14 mouse cellular contexts compared by ENCODE assay signal in genomic region chr16:21382152-21382911, GRCm38 (mm10). TPM values are rescaled to one million over a fixed set of nuclear protein-coding genes. Genes with fewer than 3 reads are reported as not detected.
DNase-seq lines count a peak whose midpoint lies in the region; ATAC-seq and TF ChIP-seq lines count a peak whose summit lies in the region.
"Had no signal": no experiment of that assay in that cellular context is flagged by ENCODE, and none has a peak within 500 bp of the region (broad histone marks: within the 10 kb centered on the region; RNA-seq: fewer than 3 reads in every experiment).

No protein-coding gene starts in this region.

- no peak overlapping the region for H3K9ac ChIP-seq in MEL (ENCODE audit: control insufficient read depth, low read depth, low read length, poor library complexity, severe bottlenecking)
- H3K9ac ChIP-seq in intestine, embryonic 16.5 days (ENCODE audit: low read depth, low read length) = no peak overlapping the region
- H3K9ac ChIP-seq: heart, embryonic 15.5 days; kidney, embryonic 15.5 days had no signal

- no peak overlapping the region for H3K27ac ChIP-seq in MEL (ENCODE audit: control insufficient read depth, low read depth, low read length)
- H3K27ac ChIP-seq in intestine, embryonic 16.5 days (ENCODE audit: low read length) = no peak overlapping the region
- H3K27ac ChIP-seq: heart, embryonic 15.5 days; kidney, embryonic 15.5 days had no signal

- peak; percentile 32 for ATAC-seq in intestine, embryonic 16.5 days
- ATAC-seq: midbrain, embryonic 16.5 days had no signal

- intact Hi-C loops in gastrocnemius, postnatal 36 days (cut with DNase I) = no loop called here

- H3K79me2 ChIP-seq in MEL (ENCODE audit: control insufficient read depth, insufficient read depth, low read length, poor library complexity) = no peaks in the 10 kb centered on the region

- TF ChIP-seq POLR2A in lung, adult 2 months (IDR thresholded peaks at IDR 0.05; ENCODE audit: borderline replicate concordance, extremely low read depth, low read depth, low read length) = no peak
- no peak for TF ChIP-seq POLR2A in MEL (IDR thresholded peaks at IDR 0.05; ENCODE audit: control insufficient read depth in 1 of 2, insufficient read depth in 1 of 2, low read depth in 1 of 2, low read length in 2 of 2, poor library complexity in 1 of 2)

- H3K9me3 ChIP-seq in MEL (replicated peaks; ENCODE audit: insufficient read depth, low read length) = no peaks in the 10 kb centered on the region
- H3K9me3 ChIP-seq in intestine, embryonic 16.5 days (ENCODE audit: control insufficient read depth, low read length) = no peaks in the 10 kb centered on the region
- H3K9me3 ChIP-seq: heart, embryonic 15.5 days; kidney, embryonic 15.5 days had no signal

- no peaks in the 10 kb centered on the region; a peak in 2 of 4 replicates for H3K36me3 ChIP-seq in MEL (ENCODE audit: control insufficient read depth in 1 of 2, insufficient read depth in 2 of 2, low read length in 2 of 2)
- no peaks in the 10 kb centered on the region for H3K36me3 ChIP-seq in intestine, embryonic 16.5 days (ENCODE audit: control insufficient read depth, insufficient read depth, low read length)
- H3K36me3 ChIP-seq: heart, embryonic 15.5 days; kidney, embryonic 15.5 days had no signal

- H3K4me2 ChIP-seq in intestine, embryonic 16.5 days (ENCODE audit: low read depth, low read length) = no peak overlapping the region
- H3K4me2 ChIP-seq: heart, embryonic 15.5 days; kidney, embryonic 15.5 days had no signal

- no peak for TF ChIP-seq CTCF in lung, adult 2 months (IDR thresholded peaks at IDR 0.05; ENCODE audit: insufficient read depth, low read length)
- no peak for TF ChIP-seq CTCF in MEL (IDR thresholded peaks at IDR 0.05 in 2 of 3, conservative IDR thresholded peaks at IDR 0.05 in 1 of 3; ENCODE audit: control insufficient read depth in 1 of 3, insufficient read depth in 1 of 3, low read depth in 2 of 3, low read length in 3 of 3, poor library complexity in 1 of 3, severe bottlenecking in 1 of 3)

- 47% methylated on average over 11 of the region's 11 CpGs for WGBS in lung, adult 2 months
- WGBS in intestine, embryonic 16.5 days = 43% methylated on average over 11 of the region's 11 CpGs

- peak in 1 of 2 experiments; percentile 38; a peak in 1 of 4 replicates for TF ChIP-seq EP300 in MEL (IDR thresholded peaks at IDR 0.05; ENCODE audit: low read depth in 1 of 2, low read length in 2 of 2)

- no peaks in the 10 kb centered on the region; the same call in 1 of the 2 replicates for H3K4me1 ChIP-seq in lung, adult 2 months (ENCODE audit: control insufficient read depth, insufficient read depth, low read length)
- peaks cover 0 to 4% of the 10 kb centered on the region in 2 experiments; a peak in 1 of 4 replicates for H3K4me1 ChIP-seq in MEL (ENCODE audit: control insufficient read depth in 1 of 2, insufficient read depth in 2 of 2, low read length in 2 of 2)
- peaks cover 19% of the 10 kb centered on the region for H3K4me1 ChIP-seq in intestine, embryonic 16.5 days (ENCODE audit: control insufficient read depth, insufficient read depth, low read length)

- no peak for TF ChIP-seq RAD21 in MEL (IDR thresholded peaks at IDR 0.05; ENCODE audit: low read depth, low read length)

- H3K4me3 ChIP-seq in lung, adult 2 months (replicated peaks; ENCODE audit: extremely low read depth, low read depth, low read length) = no peak overlapping the region
- no peak overlapping the region for H3K4me3 ChIP-seq in MEL (ENCODE audit: control insufficient read depth in 1 of 2, insufficient read depth in 1 of 2, low read depth in 2 of 2, low read length in 2 of 2)
- no peak overlapping the region for H3K4me3 ChIP-seq in intestine, embryonic 16.5 days (ENCODE audit: low read length)
- H3K4me3 ChIP-seq: heart, embryonic 15.5 days; kidney, embryonic 15.5 days had no signal

- peak; percentile 18 for DNase-seq in lung, postnatal 25 days (ENCODE audit: low spot score)
- DNase-seq in lung, adult 2 months = no peak
- peak; percentile 67 for DNase-seq in MEL (ENCODE audit: low read depth, low spot score)
- DNase-seq in retina, embryonic 14.5 days (ENCODE audit: low spot score) = peak; percentile 45
- no peak for DNase-seq in right cerebral cortex, adult 2 months (ENCODE audit: low spot score in 2 of 2)
- DNase-seq in Muller cell, postnatal 12 days (ENCODE audit: inconsistent ontology term) = no peak
- no peak for DNase-seq in gastrocnemius, postnatal 36 days
- DNase-seq: cerebellum, postnatal 14 days; left cerebral cortex, postnatal 4 days; right cerebral cortex, postnatal 25 days had no signal

- no peaks in the 10 kb centered on the region for H3K27me3 ChIP-seq in MEL (ENCODE audit: control insufficient read depth in 1 of 2, insufficient read depth in 2 of 2, low read length in 2 of 2)
- no peaks in the 10 kb centered on the region for H3K27me3 ChIP-seq in intestine, embryonic 16.5 days (replicated peaks; ENCODE audit: control insufficient read depth, insufficient read depth, low read length)
- H3K27me3 ChIP-seq: heart, embryonic 15.5 days had no signal

TF ChIP-seq in MEL, 35 proteins besides CTCF, POLR2A, EP300 and RAD21:
- TF ChIP-seq ETS1 (IDR thresholded peaks at IDR 0.05; ENCODE audit: low read depth, low read length) (peak; percentile 61; the same call in 1 of the 2 replicates), JUND (IDR thresholded peaks at IDR 0.05; ENCODE audit: low read depth, low read length) (0 out of 2 replicates have a peak, but pooled peaks have one; percentile 26), HCFC1 (IDR thresholded peaks at IDR 0.05; ENCODE audit: low read depth, low read length) (no peak), ELF1 (IDR thresholded peaks at IDR 0.05; ENCODE audit: low read depth, low read length) (no peak), GATA1 (IDR thresholded peaks at IDR 0.05; ENCODE audit: low read depth, low read length) (peak; percentile 82)

RNA-seq across cellular contexts. Expression of gene Vps8, which starts 40.6 kb away (rescaled TPM):
- 13.5 and 13.9 TPM in 2 replicates for polyA plus RNA-seq in lung, adult 2 months (2012; rRNA removed)
- total RNA-seq in MEL (2012; rRNA removed) = 10.5 TPM in 2 replicates
- polyA plus RNA-seq in MEL (2012; ENCODE audit: insufficient read depth in 1 of 2, insufficient read length in 2 of 2, low read depth in 1 of 2, low replicate concordance in 2 of 2, missing spikeins in 1 of 2) = 10 to 100 TPM in 1 of 2 experiments, not detected in 1; 14.0 TPM
- polyA plus RNA-seq in intestine, embryonic 16.5 days (2015; fragmentation: Nextera tagmentation; extraction: Ambion mirVana) = 16.6 and 18.2 TPM in 2 replicates
- total RNA-seq in gastrocnemius, postnatal 36 days (2021) = 1 to 10 TPM; 5.9 to 7.7 TPM

Comparison
In these comparisons a context has a peak if more than half of its experiments do, and no peak if none do; other contexts are left out.
1. DNase-seq: peak in lung, postnatal 25 days (single experiment), MEL (single experiment) and retina, embryonic 14.5 days (single experiment); none in lung, adult 2 months (single experiment), right cerebral cortex, adult 2 months (0 of 2), Muller cell, postnatal 12 days (single experiment) and gastrocnemius, postnatal 36 days (0 of 2).